Mouse (Mus musculus) mesoderm, embryonic 11.5 days (tissue): Measurements from ENCODE around the gene Bend6.

Source experiments
- DNase-seq: peaks from one replicate; pipeline ENCODE4 v3.0.0-alpha.2; 2012; ENCODE audit warnings: low read depth, low spot score

Gene Bend6

GRCm38 (mm10) chr1:33803323-33803722, 104.3 kb downstream of the Bend6 start:
- DNase-seq, result no peak
